Mouse (Mus musculus) stomach, postnatal 0 days (tissue): ENCODE measurements at regions not wholly inside any gene's neighbourhood (a gene's known extent, or its start where the extent isn't known, plus 50 kb on each side); places are given as distances from the start of the nearest gene placed in this dataset.

ENCODE experiments used
- CTCF ChIP-seq: IDR thresholded peaks from 2 replicates; pipeline ENCODE4 v1.5.1; 2016; ENCODE audit warnings: antibody characterized with exemption, low read depth, mild to moderate bottlenecking, moderate library complexity
- EP300 ChIP-seq: optimal IDR thresholded peaks from 2 replicates; pipeline ENCODE3; 2016; ENCODE audit warnings: antibody characterized with exemption

DNA sequence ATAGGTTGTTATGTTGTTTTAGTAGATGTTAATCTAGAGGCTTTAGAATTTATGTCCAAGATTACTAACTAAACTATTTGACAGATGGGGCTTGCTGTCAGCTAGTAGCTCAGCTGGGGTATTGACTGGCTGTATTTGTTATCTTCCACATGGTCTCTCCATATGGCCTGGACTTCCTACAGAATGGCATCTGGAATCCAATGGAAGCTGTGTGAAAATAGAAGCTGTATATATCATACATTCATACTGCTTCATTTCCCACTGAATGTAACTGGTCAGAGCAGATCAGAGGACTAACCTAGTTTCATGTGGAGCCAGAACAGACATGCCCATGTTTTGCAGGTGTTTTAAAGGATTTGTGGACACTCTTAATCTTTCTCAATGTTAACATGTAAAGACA lies 337.0 kb downstream of the Kcna4 start:
- TF ChIP-seq CTCF, result no peak
- TF ChIP-seq EP300, result no peak
